Mouse (Mus musculus) kidney, adult 9 months (tissue): ENCODE measurements around the gene Gm7145.
"Not testable (repeated sequence)": the region's sequence is repeated elsewhere in the genome, so short reads cannot be mapped to it uniquely, and the experiment has no call there.

ENCODE experiments used
- DNase-seq: peaks from one replicate; pipeline ENCODE4 v3.0.0; 2022

Gm7145 gene

DNA sequence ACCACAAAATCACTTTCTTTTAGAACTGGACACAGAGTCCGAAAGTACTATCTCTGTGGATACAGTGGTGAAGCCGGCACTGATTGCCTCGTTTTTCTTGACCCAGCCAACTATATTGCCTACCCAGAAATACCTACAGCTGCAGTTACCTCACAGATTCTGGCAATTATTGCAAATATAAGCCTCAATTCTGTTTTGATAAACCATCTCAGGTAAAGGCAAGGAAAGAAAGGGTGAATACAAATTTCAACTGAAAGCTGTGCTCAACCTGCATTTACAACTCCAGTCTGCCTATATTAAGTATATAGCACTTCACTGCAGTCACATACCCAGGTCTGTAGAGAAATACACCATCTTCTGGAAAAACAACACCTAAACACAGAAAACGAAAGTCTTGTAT lies at the start of gene Gm7145:
Gene Gm7145 (plus strand): TSS at position 301 of the 400 bp plus-strand sequence.
- no peak for DNase-seq

DNA sequence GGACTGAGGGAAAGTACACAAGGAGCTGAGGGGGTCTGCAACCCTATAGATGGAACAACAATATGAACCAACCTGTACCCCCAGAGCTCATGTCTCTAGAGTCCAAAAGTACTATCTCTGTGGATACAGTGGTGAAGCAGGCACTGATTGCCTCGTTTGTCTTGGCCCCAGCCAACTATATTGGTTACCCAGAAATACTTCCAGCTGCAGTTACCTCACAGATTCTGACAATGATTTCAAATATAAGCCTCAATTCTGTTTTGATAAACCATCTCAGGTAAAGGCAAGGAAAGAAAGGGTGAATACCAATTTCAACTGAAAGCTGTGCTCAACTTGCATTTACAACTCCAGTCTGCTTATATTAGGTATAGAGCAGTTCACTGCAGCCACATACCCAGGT lies 38.0 kb upstream of the Gm7145 start, which contains the start of gene Gm28168:
Gene Gm28168 (plus strand): TSS at position 301 of the 400 bp plus-strand sequence.
- DNase-seq, result not testable (repeated sequence)

DNA sequence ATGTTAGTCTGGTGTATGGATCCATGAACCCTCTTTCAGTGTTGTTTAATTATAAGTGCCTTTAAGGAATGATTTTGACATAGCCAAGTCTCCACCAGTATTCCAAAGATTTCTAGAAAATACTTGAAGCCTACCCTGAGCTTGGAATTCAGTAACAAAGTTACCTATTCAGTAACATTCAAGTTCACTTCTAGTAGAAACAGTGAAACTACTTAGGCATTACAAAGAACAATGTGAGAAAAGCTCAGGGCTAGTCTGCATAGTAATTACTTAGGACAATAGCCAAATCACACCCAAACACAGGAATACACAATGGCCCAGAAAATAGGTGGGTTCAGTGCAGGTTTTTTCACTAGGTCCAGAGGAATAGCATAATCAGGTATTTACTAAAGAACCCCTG lies 38.1 kb downstream of the Gm7145 start:
- not testable (repeated sequence) for DNase-seq

DNA sequence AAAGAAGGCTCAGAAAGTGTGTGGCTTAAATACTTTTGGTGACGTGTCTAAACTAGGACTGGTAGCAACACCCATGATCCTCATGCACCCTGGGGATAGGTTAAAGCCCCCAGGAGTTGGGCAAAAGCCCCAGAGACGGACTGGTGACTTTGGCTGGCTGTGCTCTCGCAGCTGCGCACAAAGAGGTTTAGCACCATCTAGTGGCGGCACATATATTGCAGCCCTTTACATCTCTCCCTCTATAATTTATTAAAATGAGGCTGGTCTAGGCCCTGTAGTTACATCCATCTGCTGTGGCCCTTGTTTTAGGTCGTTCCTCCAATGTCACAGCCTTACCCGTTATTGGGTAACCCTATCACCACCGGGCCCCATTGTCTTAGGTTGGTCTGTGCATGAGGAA lies 47.0 kb downstream of the Gm7145 start:
- DNase-seq, result peak; percentile 12
